Comparison of ENCODE assay signal across 13 mouse cellular contexts in the genomic region with DNA sequence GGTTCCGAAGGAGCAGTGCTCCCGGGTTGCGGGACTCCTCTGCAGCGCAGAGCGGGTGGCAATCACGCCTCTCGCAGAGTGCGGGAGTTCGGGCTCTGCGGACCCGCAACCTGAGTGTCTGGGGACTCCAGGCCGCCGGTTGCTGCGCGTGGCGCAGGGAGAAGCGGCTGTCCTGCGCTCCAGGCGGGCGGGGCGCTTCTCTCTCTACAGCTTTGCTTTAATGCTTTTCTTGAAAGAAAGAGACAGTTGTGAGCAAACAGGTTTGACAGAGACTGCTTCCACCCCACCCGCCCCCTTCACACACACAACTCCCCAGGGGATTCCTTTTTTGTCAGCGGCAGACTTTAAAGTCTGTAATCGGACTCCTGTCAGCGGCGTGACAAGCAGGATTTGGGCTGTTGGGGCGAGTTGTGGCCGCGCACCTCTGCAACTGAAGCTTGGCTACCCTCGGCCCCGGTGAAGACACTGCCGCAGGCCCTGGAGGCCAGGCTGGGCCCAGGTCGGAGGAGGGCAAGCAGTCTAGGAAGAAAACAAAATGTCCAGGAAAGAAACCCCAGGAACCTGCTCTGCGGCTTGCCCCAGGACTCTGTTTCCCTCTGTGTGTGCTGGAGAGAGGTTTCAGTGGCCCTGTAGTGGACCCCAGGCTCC. TPM values are rescaled to one million over a fixed set of nuclear protein-coding genes. Genes with fewer than 3 reads are reported as not detected.
DNase-seq lines count a peak whose midpoint lies in the region; ATAC-seq and TF ChIP-seq lines count a peak whose summit lies in the region.
"Had no signal": no experiment of that assay in that cellular context is flagged by ENCODE, and none has a peak within 500 bp of the region (broad histone marks: within the 10 kb centered on the region; RNA-seq: fewer than 3 reads in every experiment).

No protein-coding gene starts in this region.

- ATAC-seq in lung, embryonic 16.5 days (ENCODE audit: low read depth): no peak
- no peak for ATAC-seq in embryonic facial prominence, embryonic 15.5 days (ENCODE audit: insufficient number of reproducible peaks, low FRiP score, low TSS enrichment, low read depth)
- no peak for ATAC-seq in limb, embryonic 14.5 days (ENCODE audit: low FRiP score, low read depth)
- no peak for ATAC-seq in stomach, embryonic 15.5 days (ENCODE audit: insufficient read depth, low FRiP score, low read depth)

- no peak overlapping the region for H3K27ac ChIP-seq in lung, embryonic 16.5 days (ENCODE audit: low read length)
- H3K27ac ChIP-seq in embryonic facial prominence, embryonic 15.5 days (replicated peaks): no peak overlapping the region
- H3K27ac ChIP-seq in limb, embryonic 14.5 days (replicated peaks; ENCODE audit: low read depth, low read length): no peak overlapping the region
- H3K27ac ChIP-seq in stomach, embryonic 15.5 days: no peak overlapping the region

- H3K4me3 ChIP-seq in lung, embryonic 16.5 days (ENCODE audit: low read length): 0 out of 2 replicates have a peak overlapping the region, but pooled peaks have one; percentile 5
- peak overlapping the region; percentile 19 for H3K4me3 ChIP-seq in embryonic facial prominence, embryonic 15.5 days (replicated peaks)
- peak overlapping the region; percentile 11; the same call in 1 of the 2 replicates for H3K4me3 ChIP-seq in limb, embryonic 14.5 days (replicated peaks; ENCODE audit: low read length)
- H3K4me3 ChIP-seq in stomach, embryonic 15.5 days (replicated peaks): peak overlapping the region; percentile 5; the same call in 1 of the 2 replicates

- H3K27me3 ChIP-seq in lung, embryonic 16.5 days (ENCODE audit: control insufficient read depth, insufficient read depth, low read depth, low read length): peaks cover 96% of the 10 kb centered on the region
- H3K27me3 ChIP-seq in embryonic facial prominence, embryonic 15.5 days: peaks cover 97% of the 10 kb centered on the region
- peaks cover 97% of the 10 kb centered on the region for H3K27me3 ChIP-seq in limb, embryonic 14.5 days (ENCODE audit: control insufficient read depth, insufficient read depth, low read length)
- peaks cover 99% of the 10 kb centered on the region for H3K27me3 ChIP-seq in stomach, embryonic 15.5 days (replicated peaks)

- no peak overlapping the region for H3K9ac ChIP-seq in lung, embryonic 16.5 days (ENCODE audit: low read length)
- no peak overlapping the region for H3K9ac ChIP-seq in embryonic facial prominence, embryonic 15.5 days
- no peak overlapping the region for H3K9ac ChIP-seq in limb, embryonic 14.5 days (ENCODE audit: low read depth, low read length, severe bottlenecking)
- H3K9ac ChIP-seq in stomach, embryonic 15.5 days: no peak overlapping the region

- WGBS in lung, embryonic 16.5 days: under 1% methylated on average over 34 of the region's 34 CpGs
- under 1% methylated on average over 34 of the region's 34 CpGs for WGBS in embryonic facial prominence, embryonic 15.5 days
- under 1% methylated on average over 29 of the region's 34 CpGs for WGBS in limb, embryonic 14.5 days
- 2% methylated on average over 34 of the region's 34 CpGs for WGBS in stomach, embryonic 15.5 days

- peaks cover 12% of the 10 kb centered on the region; the same call in 1 of the 2 replicates for H3K4me1 ChIP-seq in lung, embryonic 16.5 days (replicated peaks; ENCODE audit: control insufficient read depth, insufficient read depth, low read length)
- peaks cover 58% of the 10 kb centered on the region for H3K4me1 ChIP-seq in embryonic facial prominence, embryonic 15.5 days
- peaks cover 13% of the 10 kb centered on the region for H3K4me1 ChIP-seq in limb, embryonic 14.5 days (ENCODE audit: control insufficient read depth, insufficient read depth, low read length)
- peaks cover 24% of the 10 kb centered on the region for H3K4me1 ChIP-seq in stomach, embryonic 15.5 days

- H3K36me3 ChIP-seq in lung, embryonic 16.5 days (ENCODE audit: control insufficient read depth, insufficient read depth, low read length): no peaks in the 10 kb centered on the region
- no peaks in the 10 kb centered on the region for H3K36me3 ChIP-seq in embryonic facial prominence, embryonic 15.5 days
- H3K36me3 ChIP-seq in limb, embryonic 14.5 days (ENCODE audit: control insufficient read depth, insufficient read depth, low read length): no peaks in the 10 kb centered on the region
- no peaks in the 10 kb centered on the region for H3K36me3 ChIP-seq in stomach, embryonic 15.5 days

- H3K9me3 ChIP-seq in lung, embryonic 16.5 days (ENCODE audit: control insufficient read depth, low read length): no peaks in the 10 kb centered on the region
- no peaks in the 10 kb centered on the region for H3K9me3 ChIP-seq in embryonic facial prominence, embryonic 15.5 days (replicated peaks)
- no peaks in the 10 kb centered on the region for H3K9me3 ChIP-seq in limb, embryonic 14.5 days (ENCODE audit: control insufficient read depth, low read length)
- no peaks in the 10 kb centered on the region for H3K9me3 ChIP-seq in stomach, embryonic 15.5 days

- DNase-seq in lung, postnatal 10 days: no peak
- peak; percentile 63 for DNase-seq in limb, embryonic 14.5 days (ENCODE audit: low spot score)
- no peak for DNase-seq in lung, postnatal 36 days
- DNase-seq in adrenal gland, postnatal 10 days: no peak
- no peak for DNase-seq in spleen, postnatal 10 days (ENCODE audit: low spot score in 2 of 2)
- DNase-seq: cerebellum, adult 11 months; kidney, adult 9 months; liver had no signal

- no peak for TF ChIP-seq POLR2A in limb, embryonic 14.5 days (IDR thresholded peaks at IDR 0.05; ENCODE audit: borderline replicate concordance, extremely low read depth, insufficient read depth, insufficient read length)

- no peak overlapping the region for H3K4me2 ChIP-seq in lung, embryonic 16.5 days (ENCODE audit: low read depth, low read length)
- peak overlapping the region; percentile 45 for H3K4me2 ChIP-seq in embryonic facial prominence, embryonic 15.5 days (replicated peaks)
- no peak overlapping the region; the same call in 1 of the 2 replicates for H3K4me2 ChIP-seq in limb, embryonic 14.5 days (replicated peaks; ENCODE audit: low read depth, low read length, severe bottlenecking)
- H3K4me2 ChIP-seq in stomach, embryonic 15.5 days: peak overlapping the region; percentile 35

RNA-seq across cellular contexts. Expression of a gene that starts 4.3 kb away (rescaled TPM):
- polyA plus RNA-seq in lung, embryonic 16.5 days (2015; fragmentation: Nextera tagmentation; extraction: Ambion mirVana): not detected in 2 replicates
- 0.29 and 0.41 TPM in 2 replicates for polyA plus RNA-seq in embryonic facial prominence, embryonic 15.5 days (2015; fragmentation: Nextera tagmentation; extraction: Ambion mirVana)
- 0.08 and 0.18 TPM in 2 replicates for polyA plus RNA-seq in limb, embryonic 14.5 days (2012; rRNA removed)
- 0.08 TPM in 1 of 2 replicates, not detected in the other for polyA plus RNA-seq in limb, embryonic 14.5 days (2014; fragmentation: Nextera tagmentation; extraction: Ambion mirVana)
- polyA plus RNA-seq in stomach, embryonic 15.5 days (2015; fragmentation: Nextera tagmentation; extraction: Ambion mirVana): 0.08 TPM in 1 of 2 replicates, not detected in the other
- not detected for total RNA-seq in adrenal gland, postnatal 10 days (2021)
- polyA plus RNA-seq: frontal cortex, adult 2 months; small intestine, adult 2 months had no signal

Comparison
In these comparisons a context has a peak if more than half of its experiments do, and no peak if none do; other contexts are left out.
1. H3K4me2 ChIP-seq: peak in embryonic facial prominence, embryonic 15.5 days (single experiment) and stomach, embryonic 15.5 days (single experiment); none in lung, embryonic 16.5 days (single experiment) and limb, embryonic 14.5 days (single experiment).
2. Peak in every context shown above with its lines, with median percentiles within 50 percentile points of each other: H3K4me3 ChIP-seq.